Comparison of ENCODE assay signal across 28 mouse cellular contexts in genomic region chrX:153940089-153940488, GRCm38 (mm10).
A peak's percentile ranks its signal among the peaks of the same experiment; 100 is the strongest.
DNase-seq lines count a peak whose midpoint lies in the region; ATAC-seq and TF ChIP-seq lines count a peak whose summit lies in the region.
"Had no signal": no experiment of that assay in that cellular context is flagged by ENCODE, and none has a peak within 500 bp of the region (broad histone marks: within the 10 kb centered on the region; RNA-seq: fewer than 3 reads in every experiment).

No protein-coding gene starts in this region.

- no peaks in the 10 kb centered on the region for H3K4me1 ChIP-seq in heart, embryonic 10.5 days
- H3K4me1 ChIP-seq in liver, postnatal 0 days (ENCODE audit: insufficient read depth) = no peaks in the 10 kb centered on the region
- no peaks in the 10 kb centered on the region for H3K4me1 ChIP-seq in liver, embryonic 12.5 days
- H3K4me1 ChIP-seq in stomach, postnatal 0 days (replicated peaks; ENCODE audit: control insufficient read depth, insufficient read depth) = no peaks in the 10 kb centered on the region
- H3K4me1 ChIP-seq: embryonic facial prominence, embryonic 13.5 days; forebrain, embryonic 12.5 days; forebrain, embryonic 15.5 days; heart, embryonic 13.5 days; hindbrain, embryonic 10.5 days had no signal

- H3K9ac ChIP-seq in liver, postnatal 0 days (replicated peaks) = no peak overlapping the region
- H3K9ac ChIP-seq in liver, embryonic 12.5 days = no peak overlapping the region
- H3K9ac ChIP-seq in stomach, postnatal 0 days (ENCODE audit: low read length) = no peak overlapping the region
- H3K9ac ChIP-seq: embryonic facial prominence, embryonic 13.5 days; forebrain, embryonic 12.5 days; forebrain, embryonic 15.5 days; heart, embryonic 13.5 days; hindbrain, embryonic 14.5 days had no signal

- DNase-seq in heart, embryonic 10.5 days (ENCODE audit: low spot score) = peak; percentile 39
- no peak for DNase-seq in heart, adult 11 months
- peak; percentile 3 for DNase-seq in liver, postnatal 0 days
- peak; percentile 5 to 55 for DNase-seq in urinary bladder, postnatal 4 days (ENCODE audit: low spot score in 2 of 2)
- no peak for DNase-seq in urinary bladder, postnatal 25 days (ENCODE audit: low spot score)
- peak; percentile 2 for DNase-seq in stomach, postnatal 0 days (ENCODE audit: low spot score)
- DNase-seq: adrenal gland, adult 2 months; adrenal gland, postnatal 14 days; B cell, adult 2 months; cerebellum, adult 11 months; cerebellum, adult 9-11 months; cerebellum, postnatal 25 days; heart, adult 18-20 months; heart, postnatal 14 days had no signal

- H3K4me3 ChIP-seq in heart, embryonic 10.5 days = no peak overlapping the region
- H3K4me3 ChIP-seq in liver, postnatal 0 days (ENCODE audit: low read depth, low read length) = no peak overlapping the region
- no peak overlapping the region for H3K4me3 ChIP-seq in liver, embryonic 12.5 days
- H3K4me3 ChIP-seq in stomach, postnatal 0 days (ENCODE audit: low read depth, low read length) = no peak overlapping the region
- H3K4me3 ChIP-seq: embryonic facial prominence, embryonic 13.5 days; erythroblast, embryonic 14.5 days; forebrain, embryonic 12.5 days; forebrain, embryonic 15.5 days; heart, embryonic 13.5 days; hindbrain, embryonic 10.5 days had no signal

- 87% methylated on average over 7 of the region's 7 CpGs for WGBS in heart, embryonic 10.5 days
- 86% methylated on average over 7 of the region's 7 CpGs for WGBS in liver, postnatal 0 days (ENCODE audit: insufficient replicate concordance)
- 77% methylated on average over 7 of the region's 7 CpGs for WGBS in liver, embryonic 12.5 days (ENCODE audit: insufficient replicate concordance)
- WGBS in stomach, postnatal 0 days = 87% methylated on average over 7 of the region's 7 CpGs

- no peaks in the 10 kb centered on the region for H3K27me3 ChIP-seq in heart, embryonic 10.5 days (ENCODE audit: insufficient read depth, poor library complexity, severe bottlenecking)
- no peaks in the 10 kb centered on the region for H3K27me3 ChIP-seq in liver, postnatal 0 days (ENCODE audit: insufficient read depth, low read length)
- no peaks in the 10 kb centered on the region for H3K27me3 ChIP-seq in liver, embryonic 12.5 days (replicated peaks)
- H3K27me3 ChIP-seq in stomach, postnatal 0 days (ENCODE audit: control insufficient read depth, insufficient read depth, low read length) = no peaks in the 10 kb centered on the region
- H3K27me3 ChIP-seq: CH12.LX; embryonic facial prominence, embryonic 13.5 days; forebrain, embryonic 12.5 days; forebrain, embryonic 15.5 days; heart, embryonic 13.5 days; Patski had no signal

- H3K36me3 ChIP-seq in heart, embryonic 10.5 days = no peaks in the 10 kb centered on the region
- no peaks in the 10 kb centered on the region for H3K36me3 ChIP-seq in liver, postnatal 0 days (replicated peaks; ENCODE audit: insufficient read depth, low read length)
- H3K36me3 ChIP-seq in liver, embryonic 12.5 days = no peaks in the 10 kb centered on the region
- H3K36me3 ChIP-seq in stomach, postnatal 0 days (ENCODE audit: control insufficient read depth, insufficient read depth, low read length) = no peaks in the 10 kb centered on the region
- H3K36me3 ChIP-seq: embryonic facial prominence, embryonic 13.5 days; forebrain, embryonic 12.5 days; forebrain, embryonic 15.5 days; G1E; heart, embryonic 13.5 days; hindbrain, embryonic 10.5 days had no signal

- ATAC-seq in liver, postnatal 0 days = no peak
- no peak for ATAC-seq in liver, embryonic 12.5 days
- no peak for ATAC-seq in stomach, postnatal 0 days (ENCODE audit: low FRiP score, low TSS enrichment)
- ATAC-seq in megakaryocyte, adult 5-6 weeks (ENCODE audit: poor library complexity, severe bottlenecking) = no peak
- ATAC-seq: forebrain, embryonic 15.5 days; hindbrain, postnatal 0 days; inflammation-experienced regulatory T-cells, adult 6 months; Patski had no signal

- TF ChIP-seq EP300 in liver, postnatal 0 days (IDR thresholded peaks at IDR 0.05; ENCODE audit: low read depth) = no peak
- no peak for TF ChIP-seq EP300 in stomach, postnatal 0 days (optimal IDR thresholded peaks at IDR 0.05)

- no peak for TF ChIP-seq CTCF in liver, postnatal 0 days (IDR thresholded peaks at IDR 0.05; ENCODE audit: low read depth)
- TF ChIP-seq CTCF in stomach, postnatal 0 days (IDR thresholded peaks at IDR 0.05; ENCODE audit: low read depth) = no peak

- H3K9me3 ChIP-seq in heart, embryonic 10.5 days = no peaks in the 10 kb centered on the region
- H3K9me3 ChIP-seq in liver, postnatal 0 days (ENCODE audit: low read length) = no peaks in the 10 kb centered on the region
- H3K9me3 ChIP-seq in liver, embryonic 12.5 days (replicated peaks) = no peaks in the 10 kb centered on the region
- H3K9me3 ChIP-seq in stomach, postnatal 0 days (ENCODE audit: control insufficient read depth, low read length) = no peaks in the 10 kb centered on the region
- H3K9me3 ChIP-seq: embryonic facial prominence, embryonic 13.5 days; forebrain, embryonic 12.5 days; forebrain, embryonic 15.5 days; G1E; heart, embryonic 13.5 days; hindbrain, embryonic 10.5 days had no signal

- no peak overlapping the region for H3K4me2 ChIP-seq in liver, postnatal 0 days (ENCODE audit: low read depth, low read length)
- no peak overlapping the region for H3K4me2 ChIP-seq in liver, embryonic 12.5 days
- no peak overlapping the region for H3K4me2 ChIP-seq in stomach, postnatal 0 days (replicated peaks; ENCODE audit: low read depth)
- H3K4me2 ChIP-seq: embryonic facial prominence, embryonic 13.5 days; forebrain, embryonic 12.5 days; forebrain, embryonic 15.5 days; heart, embryonic 13.5 days; hindbrain, embryonic 14.5 days had no signal

- H3K27ac ChIP-seq in heart, embryonic 10.5 days = no peak overlapping the region
- no peak overlapping the region for H3K27ac ChIP-seq in liver, postnatal 0 days (ENCODE audit: low read depth)
- H3K27ac ChIP-seq in liver, embryonic 12.5 days = no peak overlapping the region
- no peak overlapping the region for H3K27ac ChIP-seq in stomach, postnatal 0 days (replicated peaks)
- H3K27ac ChIP-seq: embryonic facial prominence, embryonic 13.5 days; forebrain, embryonic 12.5 days; forebrain, embryonic 15.5 days; heart, embryonic 13.5 days; hindbrain, embryonic 10.5 days; hindbrain, embryonic 14.5 days; hindbrain, postnatal 0 days had no signal

Comparison
In these comparisons a context has a peak if more than half of its experiments do, and no peak if none do; other contexts are left out.
1. DNase-seq: peak in heart, embryonic 10.5 days (single experiment), liver, postnatal 0 days (single experiment), urinary bladder, postnatal 4 days (2 of 2) and stomach, postnatal 0 days (single experiment); none in heart, adult 11 months (single experiment) and urinary bladder, postnatal 25 days (single experiment).